Mouse (Mus musculus): ENCODE data around the gene Pced1b. TPM values are rescaled to one million over a fixed set of nuclear protein-coding genes. Genes with fewer than 3 reads are reported as not detected.
A peak's percentile ranks its signal among the peaks of the same experiment; 100 is the strongest.
"Not testable (repeated sequence)": the region's sequence is repeated elsewhere in the genome, so short reads cannot be mapped to it uniquely, and the experiment has no call there.

Pced1b gene
- polyA plus RNA-seq, 1 experiment from 2014 or later = 5.7 TPM

GRCm38 (mm10) chr15:97350528-97350927 lies 103.6 kb downstream of the Pced1b start:
- Histone ChIP-seq H3K36me3 (no peaks in the 10 kb centered on the region), H3K4me3 (no peak overlapping the region), H3K9me3 (no peaks in the 10 kb centered on the region), H3K9ac (no peak overlapping the region), H3K4me2 (no peak overlapping the region), H3K4me1 (replicated peaks) (no peaks in the 10 kb centered on the region), H3K27ac (replicated peaks) (no peak overlapping the region), H3K27me3 (no peaks in the 10 kb centered on the region)
- no peak for ATAC-seq (ENCODE audit: low FRiP score, low read depth)
- 78% methylated on average over 4 of the region's 4 CpGs for WGBS

GRCm38 (mm10) chr15:97351016-97351415 lies 104.1 kb downstream of the Pced1b start:
- Histone ChIP-seq H3K4me3 (no peak overlapping the region), H3K9ac (no peak overlapping the region), H3K27ac (replicated peaks) (no peak overlapping the region), H3K4me1 (replicated peaks) (no peaks in the 10 kb centered on the region), H3K4me2 (no peak overlapping the region), H3K27me3 (no peaks in the 10 kb centered on the region), H3K9me3 (no peaks in the 10 kb centered on the region), H3K36me3 (no peaks in the 10 kb centered on the region)
- 60% methylated on average over 8 of the region's 8 CpGs for WGBS
- no peak for ATAC-seq (ENCODE audit: low FRiP score, low read depth)

DNA sequence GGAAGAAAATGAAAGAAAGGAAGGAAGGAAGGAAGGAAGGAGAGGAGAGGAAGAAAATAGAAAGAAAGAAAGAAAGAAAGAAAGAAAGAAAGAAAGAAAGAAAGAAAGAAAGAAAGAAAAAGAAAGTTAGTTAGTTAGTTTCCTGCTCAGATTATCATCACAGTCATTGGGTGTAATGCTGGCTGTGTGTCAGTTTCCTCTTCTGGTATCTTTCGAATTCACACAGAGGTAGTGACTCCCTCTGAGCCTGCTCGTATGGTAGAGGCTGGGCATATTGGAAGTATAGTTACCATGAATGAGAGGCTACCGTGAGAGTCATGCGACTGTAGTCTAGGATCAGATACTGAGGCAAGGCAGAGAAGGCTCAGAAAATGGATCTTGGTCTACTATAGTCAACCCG lies 104.8 kb downstream of the Pced1b start:
- H3K4me2 ChIP-seq = no peak overlapping the region
- no peaks in the 10 kb centered on the region for H3K36me3 ChIP-seq
- no peaks in the 10 kb centered on the region for H3K4me1 ChIP-seq (replicated peaks)
- no peaks in the 10 kb centered on the region for H3K9me3 ChIP-seq
- no peak overlapping the region for H3K4me3 ChIP-seq
- 88% methylated on average over 5 of the region's 5 CpGs for WGBS
- no peak for ATAC-seq (ENCODE audit: low FRiP score, low read depth)
- H3K27ac ChIP-seq (replicated peaks) = no peak overlapping the region
- no peak overlapping the region for H3K9ac ChIP-seq
- no peaks in the 10 kb centered on the region for H3K27me3 ChIP-seq

- no peaks in the 10 kb centered on the region for H3K9me3 ChIP-seq
- no peaks in the 10 kb centered on the region for H3K36me3 ChIP-seq
- H3K4me1 ChIP-seq (replicated peaks) = peaks cover 5% of the 10 kb centered on the region; the same call in 1 of the 2 replicates
- no peak overlapping the region for H3K4me2 ChIP-seq
- H3K4me3 ChIP-seq = no peak overlapping the region
- 90% methylated on average over 9 of the region's 9 CpGs for WGBS
- no peak for ATAC-seq (ENCODE audit: low FRiP score, low read depth)
- no peak overlapping the region for H3K27ac ChIP-seq (replicated peaks)
- no peak overlapping the region for H3K9ac ChIP-seq
- no peaks in the 10 kb centered on the region for H3K27me3 ChIP-seq
These were observed 108.9 kb downstream of the Pced1b start for GRCm38 (mm10) chr15:97355676-97356303.

- no peak for ATAC-seq (ENCODE audit: low FRiP score, low read depth)
- WGBS = 80% methylated on average over 1 of the region's 1 CpGs
These were observed 110.1 kb downstream of the Pced1b start for GRCm38 (mm10) chr15:97357016-97357415.

DNA sequence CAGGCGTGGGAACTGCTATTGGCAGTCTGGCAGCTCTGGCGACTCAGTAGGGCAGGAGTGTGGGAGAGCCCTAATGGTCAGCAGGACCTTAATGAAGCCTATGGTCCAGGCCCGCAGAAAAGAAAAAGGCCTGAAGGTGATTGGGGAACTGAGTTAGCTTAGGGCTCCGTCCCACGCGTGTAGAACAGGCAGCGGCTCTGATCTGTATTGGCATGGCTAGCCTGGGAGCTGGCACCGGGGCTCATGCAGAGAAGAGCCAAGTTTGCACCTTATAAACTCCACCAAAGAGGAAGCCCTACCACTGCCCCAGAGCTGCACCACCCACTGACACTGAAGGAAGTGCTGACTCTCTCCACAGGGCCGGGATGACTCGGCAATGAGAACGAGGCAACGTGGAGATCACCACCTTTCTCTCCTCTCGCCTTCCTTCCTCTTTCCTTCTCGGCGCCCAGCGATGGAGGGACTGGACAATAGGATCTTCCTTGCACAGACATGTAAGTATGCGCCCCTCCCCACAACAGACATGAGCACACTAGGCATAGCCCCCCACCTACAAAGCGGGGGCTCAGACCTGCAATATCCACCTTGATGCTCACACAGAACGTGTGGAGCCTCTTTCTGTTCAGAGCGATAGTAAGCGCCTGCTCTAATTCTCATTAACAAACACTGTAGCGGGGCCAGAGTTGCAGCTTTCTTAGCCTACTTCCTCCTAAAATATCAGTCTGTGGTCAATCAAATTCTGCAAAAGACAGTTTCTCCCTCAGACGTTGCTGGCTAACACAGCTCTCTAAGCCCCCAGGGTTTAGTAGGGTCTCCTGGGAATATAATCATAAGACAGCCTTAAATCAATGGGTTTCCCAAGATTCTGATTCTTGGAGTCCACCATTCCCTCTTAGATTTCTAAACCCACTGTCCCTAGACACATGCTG lies 114.2 kb downstream of the Pced1b start:
- WGBS = 84% methylated on average over 23 of the region's 23 CpGs
- no peaks in the 10 kb centered on the region for H3K9me3 ChIP-seq
- H3K36me3 ChIP-seq = no peaks in the 10 kb centered on the region
- H3K4me1 ChIP-seq (replicated peaks) = peaks cover 5% of the 10 kb centered on the region; the same call in 1 of the 2 replicates
- no peak overlapping the region for H3K4me2 ChIP-seq
- H3K27me3 ChIP-seq = no peaks in the 10 kb centered on the region
- no peak overlapping the region for H3K27ac ChIP-seq (replicated peaks)
- no peak overlapping the region for H3K4me3 ChIP-seq
- H3K9ac ChIP-seq = no peak overlapping the region
- ATAC-seq (ENCODE audit: low FRiP score, low read depth) = no peak

More at GRCm38 (mm10) chr15:97357016-97357415, 110.1 kb downstream of the Pced1b start:
- no peaks in the 10 kb centered on the region for H3K36me3 ChIP-seq
- H3K4me1 ChIP-seq (replicated peaks) = peaks cover 5% of the 10 kb centered on the region; the same call in 1 of the 2 replicates
- H3K9ac ChIP-seq = no peak overlapping the region
- peak overlapping the region; percentile 55 for H3K27ac ChIP-seq (replicated peaks)
- H3K4me3 ChIP-seq = no peak overlapping the region
- H3K9me3 ChIP-seq = no peaks in the 10 kb centered on the region
- no peaks in the 10 kb centered on the region for H3K27me3 ChIP-seq
- no peak overlapping the region for H3K4me2 ChIP-seq

- H3K27me3 ChIP-seq = no peaks in the 10 kb centered on the region
- H3K4me1 ChIP-seq (replicated peaks) = peaks cover 5% of the 10 kb centered on the region; the same call in 1 of the 2 replicates
- no peak for ATAC-seq (ENCODE audit: low FRiP score, low read depth)
- H3K9me3 ChIP-seq = no peaks in the 10 kb centered on the region
- no peak overlapping the region for H3K9ac ChIP-seq
- WGBS = 76% methylated on average over 8 of the region's 8 CpGs
- H3K4me2 ChIP-seq = no peak overlapping the region
- no peak overlapping the region for H3K27ac ChIP-seq (replicated peaks)
- H3K4me3 ChIP-seq = no peak overlapping the region
- no peaks in the 10 kb centered on the region for H3K36me3 ChIP-seq
These were observed 114.9 kb downstream of the Pced1b start for GRCm38 (mm10) chr15:97361771-97362171.

GRCm38 (mm10) chr15:97364271-97364670 lies 117.4 kb downstream of the Pced1b start:
- not testable (repeated sequence) for H3K4me3 ChIP-seq; H3K4me1 ChIP-seq (replicated peaks); H3K27me3 ChIP-seq; H3K36me3 ChIP-seq; ATAC-seq (ENCODE audit: low FRiP score, low read depth); H3K9ac ChIP-seq; H3K9me3 ChIP-seq; H3K27ac ChIP-seq (replicated peaks); H3K4me2 ChIP-seq
- 92% methylated on average over 3 of the region's 3 CpGs for WGBS

GRCm38 (mm10) chr15:97364968-97365367 lies 118.1 kb downstream of the Pced1b start:
- no peak overlapping the region for H3K9ac ChIP-seq
- no peak for ATAC-seq (ENCODE audit: low FRiP score, low read depth)
- no peak overlapping the region for H3K4me2 ChIP-seq
- H3K9me3 ChIP-seq = no peaks in the 10 kb centered on the region
- 88% methylated on average over 8 of the region's 8 CpGs for WGBS
- no peaks in the 10 kb centered on the region for H3K4me1 ChIP-seq (replicated peaks)
- H3K36me3 ChIP-seq = no peaks in the 10 kb centered on the region
- no peak overlapping the region for H3K4me3 ChIP-seq
- H3K27ac ChIP-seq (replicated peaks) = no peak overlapping the region
- H3K27me3 ChIP-seq = no peaks in the 10 kb centered on the region

DNA sequence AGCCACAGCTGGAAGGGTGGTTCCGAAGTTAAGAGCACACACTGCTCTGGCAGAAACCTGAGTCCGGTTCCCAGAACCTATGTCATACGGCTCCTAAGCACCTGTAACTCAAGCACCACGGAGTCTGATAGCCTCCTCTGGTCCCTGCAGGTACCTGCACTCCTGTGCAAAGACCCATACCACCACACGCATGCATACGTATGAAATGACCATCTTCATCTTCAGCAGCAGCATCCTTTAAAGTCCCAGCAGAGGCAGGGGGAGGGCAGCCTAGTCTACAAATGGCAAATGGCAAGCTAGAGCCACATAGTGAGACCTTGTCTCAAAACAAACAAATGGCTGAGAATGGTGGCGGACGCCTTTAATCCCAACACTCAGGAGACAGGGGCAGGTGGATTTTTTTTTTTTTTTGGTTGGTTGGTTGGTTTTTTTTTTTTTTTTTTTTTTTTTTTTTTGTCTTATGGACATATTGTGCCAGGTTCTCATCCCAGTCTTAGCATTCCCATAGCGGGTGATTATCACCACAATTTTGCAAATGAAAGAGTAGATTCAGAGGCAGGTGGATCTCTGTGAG lies 121.2 kb downstream of the Pced1b start:
- no peak for ATAC-seq (ENCODE audit: low FRiP score, low read depth)
- H3K9ac ChIP-seq = no peak overlapping the region
- H3K27me3 ChIP-seq = no peaks in the 10 kb centered on the region
- 91% methylated on average over 9 of the region's 9 CpGs for WGBS
- H3K36me3 ChIP-seq = no peaks in the 10 kb centered on the region
- H3K4me1 ChIP-seq (replicated peaks) = no peaks in the 10 kb centered on the region
- no peaks in the 10 kb centered on the region for H3K9me3 ChIP-seq
- H3K4me2 ChIP-seq = no peak overlapping the region
- H3K4me3 ChIP-seq = no peak overlapping the region
- H3K27ac ChIP-seq (replicated peaks) = no peak overlapping the region

DNA sequence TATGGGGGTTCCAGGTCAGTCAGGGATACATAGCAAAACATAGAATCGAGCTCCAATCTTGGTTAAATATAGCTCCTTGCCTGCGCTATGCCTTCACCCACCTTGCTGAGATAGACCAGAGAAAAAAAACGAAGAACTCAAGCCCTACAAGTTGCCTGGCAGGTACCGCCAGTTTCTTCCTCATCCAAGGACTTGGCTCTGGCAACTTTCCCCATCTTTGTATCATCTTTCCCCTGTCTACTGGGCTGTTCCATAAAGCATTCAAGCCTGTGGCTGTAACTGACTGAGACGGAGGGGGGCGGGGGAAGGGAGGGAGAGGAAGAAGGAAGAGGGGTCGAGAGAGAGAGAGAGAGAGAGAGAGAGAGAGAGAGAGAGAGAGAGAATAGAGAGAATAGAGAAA lies 121.7 kb downstream of the Pced1b start:
- no peaks in the 10 kb centered on the region for H3K9me3 ChIP-seq
- H3K36me3 ChIP-seq = no peaks in the 10 kb centered on the region
- no peak overlapping the region for H3K4me3 ChIP-seq
- WGBS = 85% methylated on average over 7 of the region's 7 CpGs
- H3K4me2 ChIP-seq = no peak overlapping the region
- H3K9ac ChIP-seq = no peak overlapping the region
- H3K27me3 ChIP-seq = no peaks in the 10 kb centered on the region
- no peak for ATAC-seq (ENCODE audit: low FRiP score, low read depth)
- no peak overlapping the region for H3K27ac ChIP-seq (replicated peaks)
- H3K4me1 ChIP-seq (replicated peaks) = 0 out of 2 replicates have a peak, but pooled peaks cover 4% of the 10 kb centered on the region

GRCm38 (mm10) chr15:97369144-97369543 lies 122.2 kb downstream of the Pced1b start:
- no peak for ATAC-seq (ENCODE audit: low FRiP score, low read depth)
- H3K36me3 ChIP-seq = no peaks in the 10 kb centered on the region
- H3K9ac ChIP-seq = no peak overlapping the region
- no peaks in the 10 kb centered on the region for H3K27me3 ChIP-seq
- no peak overlapping the region for H3K4me2 ChIP-seq
- WGBS = 89% methylated on average over 10 of the region's 10 CpGs
- H3K4me3 ChIP-seq = no peak overlapping the region
- no peaks in the 10 kb centered on the region for H3K9me3 ChIP-seq
- 0 out of 2 replicates have a peak, but pooled peaks cover 6% of the 10 kb centered on the region for H3K4me1 ChIP-seq (replicated peaks)
- no peak overlapping the region for H3K27ac ChIP-seq (replicated peaks)
